Mouse (Mus musculus) kidney, adult 9 months (tissue): ENCODE data around the gene Olfr132.
"Not testable (repeated sequence)": the region's sequence is repeated elsewhere in the genome, so short reads cannot be mapped to it uniquely, and the experiment has no call there.

Experiments
- DNase-seq: peaks from one replicate; pipeline ENCODE4 v3.0.0; 2022

Gene Olfr132

GRCm38 (mm10) chr17:38134426-38134825, at the start of gene Olfr132:
Olfr132 (minus strand) TSS chr17:38134526.
- DNase-seq: no peak

GRCm38 (mm10) chr17:38171088-38171487, 36.8 kb upstream of the Olfr132 start, which contains the start of gene Olfr134:
Olfr134 (plus strand) TSS chr17:38171388.
- no peak for DNase-seq

- DNase-seq: no peak
Measured at GRCm38 (mm10) chr17:38144981-38145380, 10.7 kb upstream of the Olfr132 start, which contains the start of gene Olfr133. Olfr133 (plus strand) TSS chr17:38145281.

GRCm38 (mm10) chr17:38125371-38125770, 9.0 kb downstream of the Olfr132 start:
- not testable (repeated sequence) for DNase-seq

- DNase-seq: not testable (repeated sequence)
Measured at GRCm38 (mm10) chr17:38124199-38124598, 10.1 kb downstream of the Olfr132 start.

- DNase-seq: no peak
Measured at GRCm38 (mm10) chr17:38088593-38088992, 45.7 kb downstream of the Olfr132 start, which contains the start of gene Olfr131. Olfr131 (minus strand) TSS chr17:38088693.

- no peak for DNase-seq
Measured at GRCm38 (mm10) chr17:38082364-38082763, 52.0 kb downstream of the Olfr132 start.
